Mouse (Mus musculus) adrenal gland, postnatal 4 days (tissue): ENCODE data around the gene Knl1. TPM values are rescaled to one million over a fixed set of nuclear protein-coding genes. Genes with fewer than 3 reads are reported as not detected.
"Not testable (repeated sequence)": the region's sequence is repeated elsewhere in the genome, so short reads cannot be mapped to it uniquely, and the experiment has no call there.

Experiments
- DNase-seq, 2 experiments: peaks; one replicate each; pipeline ENCODE4 v3.0.0; 2021 to 2022; ENCODE audit warnings: low spot score in 2 of 2, mixed read lengths in 2 of 2
- long read RNA-seq, 2 experiments: library from polyadenylated mRNA; stranded (forward); transcript quantifications; one replicate each; pipeline ENCODE4 v2.0.0; 2021
- total RNA-seq, 2 experiments: library from RNA; stranded (reverse); gene quantifications; 2 replicates each; pipeline ENCODE4 v1.2.3; 2021

The Knl1 gene
- 10 to 100 TPM; 11.6 to 13.5 TPM for total RNA-seq
- long read RNA-seq, experiment 1, partial matches to known transcripts, result 0 of 2 reads
- long read RNA-seq, experiment 1, other reads (novel, unspliced or antisense), result 2 of 2 reads
- long read RNA-seq, experiment 2, full-length matches to known transcripts, result 2 of 6 reads
- long read RNA-seq, experiment 2, partial matches to known transcripts, result 1 of 6 reads
- long read RNA-seq, experiment 2, other reads (novel, unspliced or antisense), result 3 of 6 reads

DNA sequence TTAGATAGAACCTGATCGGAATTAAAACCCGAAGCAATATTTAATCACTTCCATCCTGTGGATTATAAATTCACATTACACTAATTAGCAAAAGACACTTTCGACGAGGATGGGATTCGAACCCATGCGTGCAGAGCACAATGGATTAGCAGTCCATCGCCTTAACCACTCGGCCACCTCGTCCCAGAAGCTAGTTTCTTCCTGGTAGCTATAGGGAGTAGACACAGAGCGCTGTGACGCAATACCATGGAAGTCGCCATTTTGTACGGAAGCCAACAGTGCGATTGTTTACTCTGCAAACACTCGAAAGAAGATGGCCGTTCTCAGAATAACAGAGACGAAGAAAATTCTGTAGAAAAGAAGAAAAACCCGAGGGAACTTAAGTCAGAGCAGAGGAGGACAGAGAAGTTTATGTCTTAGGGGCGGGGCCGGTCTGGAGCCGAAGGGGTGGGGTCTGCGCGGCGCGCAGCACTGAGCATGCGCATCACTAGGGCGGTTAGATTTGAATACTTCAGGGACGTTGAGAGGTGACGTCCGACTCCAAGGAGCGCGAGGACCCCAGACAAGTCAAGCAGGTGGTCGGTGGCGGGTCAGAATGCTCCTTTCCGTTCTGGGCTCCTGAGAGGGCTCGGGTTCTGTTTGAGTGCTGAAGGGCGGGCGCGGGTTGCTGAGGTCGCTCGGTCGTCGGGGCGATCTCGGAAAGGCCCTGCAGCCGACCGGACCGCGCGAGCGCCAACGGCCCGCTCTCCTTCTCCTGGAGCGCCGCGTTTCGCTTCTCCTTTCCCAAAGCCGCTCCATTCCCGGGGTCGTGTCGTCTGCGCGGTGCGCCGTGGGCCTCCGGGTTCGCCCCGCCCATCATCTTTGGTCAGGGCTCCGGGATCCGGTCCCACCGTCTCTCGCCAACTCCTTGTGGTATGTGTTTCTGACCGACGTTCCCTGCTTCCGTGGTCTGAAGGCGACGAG is at the start of gene Knl1:
Gene Knl1 (plus strand): TSS at position 471 of the 963 bp plus-strand sequence.
- DNase-seq, result peak; percentile 93 to 94

DNA sequence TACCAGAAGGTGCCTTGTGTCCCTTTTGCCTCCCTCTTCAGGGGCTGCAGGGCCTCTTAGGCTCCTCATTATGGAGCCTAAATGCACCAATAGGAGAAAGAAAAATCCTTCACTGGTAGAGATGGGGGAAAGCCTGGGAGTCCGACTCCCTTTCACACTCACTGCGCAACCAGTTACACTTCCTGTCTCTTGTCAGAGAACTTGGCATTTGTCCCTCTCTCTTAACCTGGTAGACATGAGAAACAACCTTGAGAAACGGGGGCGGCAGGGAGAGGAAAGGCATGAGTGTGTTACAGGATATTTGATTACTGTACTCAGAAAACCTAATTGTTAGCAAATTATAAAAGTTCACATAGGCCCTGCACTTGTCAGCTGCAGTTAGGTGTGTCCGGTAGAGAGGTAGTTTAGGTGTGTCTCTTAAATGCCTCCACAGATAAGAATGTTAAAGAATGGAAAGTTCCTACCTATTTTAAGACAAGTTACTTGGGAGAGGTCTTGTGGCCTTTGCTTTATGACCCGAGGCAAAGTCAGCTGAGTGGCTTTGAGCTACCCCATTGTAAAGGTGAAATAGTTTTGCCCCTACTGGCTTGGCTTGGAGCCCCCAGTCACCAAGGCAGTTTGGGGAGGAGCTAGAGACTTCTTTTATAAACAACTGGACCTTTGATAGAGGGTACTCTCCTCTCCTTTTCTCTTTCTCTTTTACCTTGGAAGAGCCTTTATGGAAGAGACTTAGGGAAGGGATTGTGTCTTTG is 48.6 kb upstream of the Knl1 start:
- no peak for DNase-seq

DNA sequence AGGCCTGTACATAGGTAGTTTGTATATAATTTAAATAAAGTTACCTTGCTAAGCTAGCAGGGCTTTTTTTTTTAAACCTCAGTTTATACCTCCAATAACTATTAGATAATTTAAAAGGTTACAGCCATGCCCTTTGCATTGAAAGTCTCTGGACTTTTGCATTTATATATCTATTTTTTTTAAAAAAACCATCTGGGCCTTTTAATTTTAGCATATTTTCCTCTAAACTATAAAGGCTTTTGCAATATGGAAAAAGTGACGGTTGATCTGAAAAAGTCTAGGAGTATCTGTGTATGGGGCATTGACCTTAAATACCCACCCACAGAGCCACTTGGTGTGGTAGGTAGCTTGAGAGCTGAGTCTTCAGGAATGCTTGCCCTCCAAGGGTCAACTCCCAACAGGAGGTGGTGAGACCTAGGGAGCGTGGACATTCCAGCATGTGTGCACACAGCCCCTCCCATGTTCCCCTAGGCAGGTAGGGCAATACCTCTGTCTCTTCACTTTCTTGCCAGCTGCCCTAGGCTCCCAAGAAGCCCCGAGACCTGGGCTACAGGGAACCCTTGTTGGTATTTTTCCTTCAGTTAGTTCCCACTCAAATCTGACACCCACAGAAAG is 47.8 kb upstream of the Knl1 start:
- no peak for DNase-seq

DNA sequence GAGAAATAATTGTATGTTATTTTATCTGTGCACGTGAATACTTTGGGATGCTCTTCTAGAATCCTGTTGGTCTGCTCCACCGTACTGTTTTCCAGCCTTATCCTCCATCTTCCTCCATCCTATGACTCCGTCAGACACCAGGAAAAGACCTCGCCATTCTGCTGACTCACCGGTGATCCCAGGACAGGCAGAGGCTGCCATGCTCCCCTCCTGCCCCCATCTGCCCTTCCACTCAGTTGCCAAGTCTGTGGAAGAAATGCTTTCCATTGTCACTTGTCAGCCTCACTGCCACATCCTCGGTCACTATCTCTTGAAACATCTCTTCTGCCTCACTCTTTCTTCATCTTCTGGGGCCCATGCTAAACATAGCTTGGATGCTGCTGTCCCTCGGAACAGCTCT is 40.0 kb upstream of the Knl1 start:
- DNase-seq, result no peak

DNA sequence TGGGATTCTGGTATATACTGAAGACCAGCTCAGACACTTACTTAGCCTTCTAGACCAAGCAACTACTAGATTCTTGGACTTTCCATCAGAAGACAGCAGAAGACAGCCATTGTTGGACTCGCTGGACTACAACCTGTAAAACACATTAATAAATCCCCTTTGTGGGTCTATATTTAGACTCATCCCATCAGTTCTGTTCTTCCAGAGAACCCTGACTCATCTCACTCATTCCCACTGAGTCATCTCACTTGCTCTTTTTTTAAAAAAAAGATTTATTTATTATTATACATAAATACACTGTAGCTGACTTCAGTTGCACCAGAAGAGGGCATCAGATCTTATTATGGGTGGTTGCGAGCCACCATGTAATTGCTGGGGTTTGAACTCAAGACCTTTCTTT is 37.5 kb upstream of the Knl1 start:
- DNase-seq, result no peak

DNA sequence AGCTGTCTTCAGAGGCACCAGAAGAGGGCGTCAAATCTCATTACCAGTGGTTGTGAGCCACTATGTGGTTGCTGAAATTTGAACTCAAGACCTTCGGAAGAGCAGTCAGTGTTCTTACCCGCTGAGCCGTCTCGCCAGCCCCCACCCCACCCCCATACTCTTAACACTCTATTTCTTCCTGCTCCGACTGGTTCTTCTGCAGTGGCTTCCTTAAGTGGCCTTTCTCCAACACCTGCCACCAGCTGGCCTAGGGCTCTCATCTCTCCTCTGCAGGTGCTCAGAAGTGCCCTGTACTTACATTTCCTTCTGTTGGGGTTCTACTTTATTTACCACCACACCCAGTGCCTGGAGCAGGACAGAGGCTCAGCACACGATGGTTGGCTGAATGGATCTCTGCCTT is 31.9 kb upstream of the Knl1 start:
- DNase-seq, result no peak

DNA sequence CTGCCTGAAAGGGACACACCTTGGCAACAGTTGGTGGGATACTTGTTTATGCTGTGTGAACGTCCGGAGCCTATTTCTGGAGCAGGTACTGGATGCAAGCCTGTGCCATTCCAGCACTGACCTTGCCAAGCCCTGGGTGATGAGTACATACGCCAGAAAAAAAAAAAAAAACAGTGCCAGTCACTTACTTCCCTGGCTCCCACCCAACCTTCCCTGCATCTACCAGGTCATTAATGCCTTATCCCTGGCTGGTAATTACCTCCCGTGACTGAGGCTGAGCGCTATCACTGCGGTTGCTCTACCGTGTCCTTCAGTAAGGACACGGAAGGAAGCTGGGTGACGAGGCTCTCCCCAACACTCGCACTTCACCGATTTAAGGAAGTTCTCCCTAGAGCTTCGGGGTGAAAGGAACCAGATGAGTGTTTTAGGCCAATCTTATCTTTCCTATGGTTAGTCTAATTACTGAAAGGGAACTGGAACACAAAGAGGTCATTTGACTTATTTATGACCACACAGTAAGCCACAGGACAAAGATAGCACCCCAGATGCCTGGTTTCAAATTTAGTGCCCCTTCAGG is 31.2 kb upstream of the Knl1 start:
- no peak for DNase-seq

DNA sequence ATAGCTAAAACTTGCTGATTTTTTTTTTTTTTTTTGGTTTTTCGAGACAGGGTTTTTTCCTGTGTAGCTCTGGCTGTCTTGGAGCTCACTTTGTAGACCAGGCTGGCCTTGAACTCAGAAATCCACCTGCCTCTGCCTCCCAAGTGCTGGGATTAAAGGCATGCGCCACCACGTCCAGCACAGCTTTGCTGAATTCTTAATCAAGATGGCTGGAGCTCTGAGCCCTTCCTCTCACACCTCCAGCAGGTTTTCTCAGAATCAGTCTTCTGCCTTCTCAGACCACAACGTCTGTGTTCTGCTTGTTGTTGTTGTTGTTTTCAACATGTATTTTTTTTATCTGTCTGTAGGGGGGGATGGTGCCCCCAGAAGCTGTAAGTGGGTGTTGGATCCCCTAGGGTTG is 30.6 kb upstream of the Knl1 start:
- not testable (repeated sequence) for DNase-seq

DNA sequence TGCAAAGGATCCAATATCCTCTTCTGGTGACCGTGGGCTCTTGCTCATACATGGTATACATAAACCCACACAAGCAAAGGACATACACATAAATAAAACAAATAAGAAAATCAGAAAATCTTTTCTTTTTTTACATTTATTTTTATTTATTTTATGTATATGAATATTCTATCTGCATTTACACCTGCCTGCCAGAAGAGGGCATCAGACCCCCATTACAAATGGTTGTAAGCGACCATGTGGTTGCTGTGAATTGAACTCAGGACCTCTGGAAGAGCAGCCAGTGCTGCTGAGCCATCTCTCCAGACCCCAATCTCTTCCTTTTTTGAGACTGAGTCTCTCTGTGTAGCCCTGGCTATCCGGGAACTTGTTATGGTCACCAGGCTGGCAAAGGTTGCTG is 29.3 kb upstream of the Knl1 start:
- no peak for DNase-seq

DNA sequence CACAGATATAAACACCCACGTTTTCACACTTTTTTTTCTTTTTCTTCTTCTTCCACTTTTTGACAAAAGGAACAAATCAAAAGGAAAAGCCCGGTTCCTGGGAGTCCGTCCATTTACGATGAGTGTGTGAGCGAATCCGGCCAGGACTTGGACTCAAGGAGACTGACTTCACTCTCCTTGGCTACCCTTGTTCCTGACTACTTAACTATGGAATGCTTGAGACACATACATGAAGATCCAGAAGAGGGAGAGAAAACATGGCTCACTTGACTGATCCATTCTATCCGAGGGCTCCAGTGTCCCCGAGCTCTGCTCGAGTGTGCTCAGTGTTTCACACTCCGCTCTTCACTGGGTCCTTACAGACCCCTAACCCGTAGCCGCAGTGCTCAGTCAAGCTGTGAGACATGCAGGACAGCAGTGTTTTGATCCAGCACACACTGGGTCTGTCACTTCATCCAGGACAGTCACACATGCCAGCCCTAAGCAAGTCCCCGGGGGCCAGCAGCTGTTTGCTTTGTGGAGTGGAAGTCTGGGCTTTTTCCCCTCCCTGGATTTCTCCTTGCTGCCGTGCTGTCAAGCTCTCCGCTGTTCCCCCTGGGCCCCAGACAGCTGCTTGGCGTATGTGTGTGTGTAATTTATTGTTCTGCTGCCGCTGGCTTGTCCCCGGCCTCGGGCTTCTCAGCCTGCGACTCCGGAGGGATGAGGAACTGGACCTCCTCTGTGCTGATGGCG is 28.4 kb upstream of the Knl1 start:
- DNase-seq, result no peak

DNA sequence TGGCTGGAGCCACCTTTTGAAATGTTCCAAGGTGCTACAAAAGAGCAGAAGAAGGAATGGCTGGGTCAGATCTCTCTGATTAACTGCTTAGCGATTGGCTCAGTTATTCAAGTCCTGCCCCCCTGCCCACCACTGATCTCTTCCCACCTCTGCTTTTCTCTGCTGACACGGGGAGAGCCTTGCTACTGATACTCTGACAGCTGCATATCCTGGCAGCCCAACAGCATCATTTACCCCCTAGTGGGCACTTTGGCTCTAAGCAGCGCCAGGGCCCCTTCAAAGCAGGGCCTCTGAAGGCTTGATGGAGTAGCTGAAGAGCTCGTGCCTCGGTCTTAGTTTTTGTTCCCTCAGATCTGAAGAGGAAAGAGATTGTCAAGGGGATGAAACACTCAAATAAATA is 27.8 kb upstream of the Knl1 start:
- DNase-seq, result no peak

DNA sequence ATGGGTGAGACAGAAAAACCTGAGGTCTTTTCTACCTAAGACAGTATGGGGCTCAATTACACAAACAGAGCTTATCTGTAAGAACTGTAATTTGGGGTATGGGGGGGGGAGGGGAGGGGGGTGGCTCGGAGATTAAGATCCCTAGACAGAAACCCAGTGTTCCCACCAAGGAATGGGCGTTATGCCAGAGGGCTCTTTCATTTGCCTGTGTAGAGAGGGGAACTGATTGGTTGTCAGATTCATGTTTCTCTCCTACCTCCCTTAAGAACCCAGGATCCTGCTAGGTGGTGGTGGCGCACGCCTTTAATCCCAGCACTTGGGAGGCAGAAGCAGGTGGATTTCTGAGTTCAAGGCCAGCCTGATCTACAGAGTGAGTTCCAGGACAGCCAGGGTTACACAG is 27.4 kb upstream of the Knl1 start:
- DNase-seq, result no peak

DNA sequence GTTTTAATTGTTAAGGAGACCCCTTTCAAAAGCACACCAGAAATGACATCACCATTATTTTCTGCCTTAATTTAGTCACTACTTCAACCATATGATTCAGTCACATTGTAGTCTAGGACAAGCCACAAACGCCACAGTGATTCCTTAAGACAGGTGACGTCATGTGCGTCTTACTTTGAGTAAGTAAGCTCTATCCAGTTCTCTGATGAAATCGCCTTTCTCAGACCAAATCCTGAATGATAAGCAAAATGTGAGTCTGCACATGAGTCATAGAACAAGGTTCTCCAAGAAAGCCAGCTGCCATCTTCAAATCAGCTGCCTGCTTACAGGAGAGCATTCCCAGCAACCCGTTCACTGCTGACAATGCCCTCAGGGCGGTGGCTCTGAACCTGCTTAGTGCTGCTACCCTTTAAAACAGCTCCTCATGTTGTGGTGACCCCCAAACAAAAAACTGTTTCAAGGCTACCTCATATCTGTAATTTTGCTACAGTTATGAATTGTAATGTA is 23.7 kb upstream of the Knl1 start:
- no peak for DNase-seq

DNA sequence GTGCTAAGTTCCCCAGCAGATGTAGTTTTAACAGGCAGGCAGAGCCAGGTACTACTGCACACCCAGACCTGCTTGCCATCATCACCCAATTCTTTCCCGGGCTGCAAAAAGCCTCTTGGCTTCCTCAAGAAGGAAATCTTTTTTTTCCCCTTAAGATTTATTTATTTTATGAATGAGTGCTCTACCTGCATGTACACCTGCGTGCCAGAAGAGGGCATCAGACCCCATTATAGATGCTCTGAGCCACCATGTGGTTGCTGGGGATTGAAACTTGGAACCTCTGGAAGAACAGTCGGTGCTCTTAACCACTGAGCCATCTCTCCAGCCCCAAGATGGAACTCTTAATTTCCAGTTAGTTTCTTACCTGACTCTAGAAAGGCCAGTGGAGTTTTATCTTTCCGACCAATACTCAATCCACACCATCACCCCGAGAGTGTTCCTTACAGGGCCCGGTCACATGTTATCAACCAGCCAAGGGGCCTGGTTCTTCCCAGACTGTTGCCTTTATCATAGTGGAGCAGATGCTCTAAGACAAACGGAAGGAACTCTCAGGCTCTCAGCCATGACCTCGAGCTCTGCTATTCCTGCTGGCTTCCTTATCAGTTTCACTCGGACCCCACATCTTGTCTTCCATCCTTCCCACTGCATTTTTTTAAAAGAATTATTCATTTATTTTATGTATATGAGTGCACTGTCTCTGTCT is 22.2 kb upstream of the Knl1 start:
- DNase-seq, result no peak

DNA sequence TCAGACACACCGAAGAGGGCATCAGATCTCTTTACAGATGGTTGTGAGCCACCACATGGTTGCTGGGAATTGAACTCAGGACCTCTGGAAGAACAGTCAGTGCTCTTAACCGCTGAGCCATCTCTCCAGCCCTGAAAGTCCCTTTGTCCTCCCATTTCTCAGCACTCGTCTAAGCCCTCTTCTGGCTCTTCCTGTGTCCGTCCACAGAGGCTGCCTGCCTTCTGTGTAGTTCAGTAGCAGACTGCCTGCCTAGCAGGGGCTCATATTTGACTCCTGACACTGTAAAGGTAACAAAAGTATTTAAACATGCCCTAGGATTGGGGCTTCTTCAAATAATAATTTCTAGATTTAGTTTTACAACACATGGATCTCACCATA is 21.7 kb upstream of the Knl1 start:
- no peak for DNase-seq

DNA sequence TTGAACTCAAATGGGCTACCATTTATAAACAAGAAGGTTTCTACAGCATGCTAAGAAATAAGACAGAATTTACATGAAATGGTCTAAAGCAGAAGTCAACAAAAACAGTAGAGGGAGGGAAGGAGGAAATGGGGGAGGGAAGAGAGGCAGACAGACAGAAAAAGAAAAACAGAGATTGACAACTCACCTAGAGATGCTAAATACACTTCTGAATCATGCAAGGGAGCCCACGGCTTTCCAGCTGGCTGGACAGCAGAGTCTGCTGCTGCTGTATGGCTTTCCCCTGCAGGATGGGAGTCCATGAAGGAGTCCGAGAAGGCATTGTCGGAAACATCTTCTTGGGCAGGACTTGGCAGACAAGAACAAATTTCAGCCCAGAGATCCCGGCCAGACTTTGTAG is 20.0 kb upstream of the Knl1 start:
- DNase-seq, result no peak

DNA sequence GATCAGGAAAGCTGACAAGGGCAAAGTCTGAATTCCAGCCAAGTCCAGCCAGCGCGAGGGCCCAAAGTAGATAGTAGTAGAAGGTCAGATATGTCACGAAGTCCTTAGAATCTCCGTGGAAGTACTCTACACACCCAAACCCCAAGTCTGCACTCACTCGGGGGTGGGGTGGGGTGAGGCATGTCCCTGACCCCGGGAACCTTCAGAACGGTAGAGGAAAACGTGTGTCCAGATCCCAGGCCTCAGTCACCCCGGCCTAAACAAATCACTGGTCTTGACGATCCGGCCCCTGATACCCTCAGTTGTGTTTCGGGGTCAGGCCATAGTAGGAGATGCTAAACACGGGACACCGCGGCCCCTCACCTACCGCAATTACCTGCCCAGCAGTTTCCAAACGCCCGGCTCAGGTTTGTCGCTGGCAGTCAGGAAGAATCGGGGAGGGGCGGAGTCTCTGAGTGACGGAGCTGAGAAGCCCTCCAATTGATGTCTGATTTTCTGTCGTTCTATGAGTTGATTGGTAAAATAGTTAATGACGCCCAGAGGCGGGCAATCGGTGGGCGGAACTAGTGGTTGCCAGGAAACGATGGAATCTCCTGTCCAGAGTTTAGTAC is 17.9 kb upstream of the Knl1 start, which contains the start of gene Ccdc32:
Gene Ccdc32 (minus strand): TSS at position 453 of the 611 bp plus-strand sequence.
- DNase-seq, result peak; percentile 56 to 81

DNA sequence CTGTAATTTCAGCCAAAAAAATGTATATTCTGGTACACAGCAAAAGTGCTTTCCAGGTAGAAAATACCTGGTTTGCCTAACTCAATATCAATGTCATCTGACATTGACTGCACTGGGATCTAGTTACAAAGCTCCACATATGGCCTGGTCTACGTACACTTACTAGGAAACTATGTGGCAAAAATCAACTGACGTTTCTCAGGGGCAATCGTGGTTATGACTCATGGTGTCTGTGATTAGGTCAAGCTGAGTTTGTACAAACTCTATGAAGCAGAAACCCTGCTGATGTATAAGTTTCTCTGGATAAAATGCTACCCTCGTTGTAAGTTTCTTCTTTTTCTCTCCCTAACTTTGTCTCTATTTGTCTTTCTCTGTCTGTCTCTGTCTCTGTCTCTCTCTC is 14.7 kb upstream of the Knl1 start:
- no peak for DNase-seq
